Mouse (Mus musculus): ENCODE measurements at regions not wholly inside any gene's neighbourhood (a gene's known extent, or its start where the extent isn't known, plus 50 kb on each side); places are given as distances from the start of the nearest gene placed in this dataset.

DNA sequence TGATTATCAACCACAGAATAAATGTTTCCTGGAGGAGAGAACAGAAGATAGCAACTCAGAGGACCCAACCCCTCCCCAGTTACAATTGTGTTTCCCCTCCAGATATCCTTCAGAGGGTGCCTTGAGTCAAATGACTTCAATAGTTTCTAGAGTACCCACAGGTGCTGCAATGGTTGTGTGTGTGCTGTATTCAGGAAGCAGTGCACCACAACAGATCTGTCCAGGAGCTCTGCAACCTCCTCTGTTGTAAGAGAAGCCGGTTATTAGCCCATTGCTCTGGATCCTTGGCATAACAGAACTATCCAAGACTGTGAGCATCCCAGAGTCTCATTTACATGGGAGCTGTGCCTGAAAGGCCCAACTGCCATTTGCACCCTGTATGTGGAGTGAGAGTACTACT, 66.6 kb upstream of the Lcn4 start:
- no peak for DNase-seq (ENCODE audit: low read depth, low spot score)
- Histone ChIP-seq H3K4me1 (ENCODE audit: control insufficient read depth in 1 of 2, insufficient read depth in 2 of 2, low read length in 2 of 2) (no peaks in the 10 kb centered on the region; a peak in 1 of 4 replicates), H3K9me3 (replicated peaks; ENCODE audit: insufficient read depth, low read length) (no peaks in the 10 kb centered on the region), H3K9ac (ENCODE audit: control insufficient read depth, low read depth, low read length, poor library complexity, severe bottlenecking) (no peak overlapping the region), H3K27ac (ENCODE audit: control insufficient read depth, low read depth, low read length) (no peak overlapping the region), H3K27me3 (ENCODE audit: control insufficient read depth in 1 of 2, insufficient read depth in 2 of 2, low read length in 2 of 2) (peaks cover 5 to 13% of the 10 kb centered on the region in 2 experiments), H3K4me3 (ENCODE audit: control insufficient read depth in 1 of 2, insufficient read depth in 1 of 2, low read depth in 2 of 2, low read length in 2 of 2) (no peak overlapping the region), H3K79me2 (ENCODE audit: control insufficient read depth, insufficient read depth, low read length, poor library complexity) (no peaks in the 10 kb centered on the region), H3K36me3 (ENCODE audit: control insufficient read depth in 1 of 2, insufficient read depth in 2 of 2, low read length in 2 of 2) (no peaks in the 10 kb centered on the region)
- TF ChIP-seq BHLHE40 (IDR thresholded peaks at IDR 0.05; ENCODE audit: borderline replicate concordance, low read depth, low read length), result no peak
- no peak for TF ChIP-seq UBTF (IDR thresholded peaks at IDR 0.05; ENCODE audit: borderline replicate concordance, insufficient read depth, low read depth, low read length)
- TF ChIP-seq JUND (IDR thresholded peaks at IDR 0.05; ENCODE audit: low read depth, low read length), result no peak
- TF ChIP-seq MEF2A (IDR thresholded peaks at IDR 0.05; ENCODE audit: extremely low read depth, insufficient replicate concordance, low read depth, low read length, poor library complexity, severe bottlenecking), result no peak
- no peak for TF ChIP-seq RCOR1 (IDR thresholded peaks at IDR 0.05; ENCODE audit: low read depth, low read length)
- no peak for TF ChIP-seq ZC3H11A (IDR thresholded peaks at IDR 0.05; ENCODE audit: low read depth, low read length)
- TF ChIP-seq EP300 (IDR thresholded peaks at IDR 0.05; ENCODE audit: low read depth in 1 of 2, low read length in 2 of 2), result no peak
- no peak for TF ChIP-seq USF2 (IDR thresholded peaks at IDR 0.05; ENCODE audit: borderline replicate concordance in 1 of 2, insufficient read depth in 1 of 2, low read depth in 1 of 2, low read length in 2 of 2)
- no peak for TF ChIP-seq HCFC1 (IDR thresholded peaks at IDR 0.05; ENCODE audit: low read depth, low read length)
- TF ChIP-seq ELF1 (IDR thresholded peaks at IDR 0.05; ENCODE audit: low read depth, low read length), result no peak
- no peak for TF ChIP-seq GATA1 (IDR thresholded peaks at IDR 0.05; ENCODE audit: low read depth, low read length)
